Mouse (Mus musculus) kidney, adult 2 months (tissue): ENCODE measurements around the gene Aig1.

Experiments
- CTCF ChIP-seq: fragments of 200-500 bp; conservative IDR thresholded peaks from 2 replicates; pipeline ENCODE4 v1.5.1; 2011; ENCODE audit warnings: low read depth, mild to moderate bottlenecking, control low read depth, low read length, moderate library complexity, mixed read lengths; ENCODE audit not compliant: insufficient read depth, insufficient read length
- POLR2A ChIP-seq: fragments of 200-500 bp; IDR thresholded peaks from one replicate; pipeline ENCODE4 v1.6.1; 2011; ENCODE audit warnings: low read depth, low read length, control low read depth

- no peak for TF ChIP-seq POLR2A
- peak; percentile 57 for TF ChIP-seq CTCF
These were observed 44.9 kb upstream of the Aig1 start for GRCm38 (mm10) chr10:13913689-13914088.
